Mouse (Mus musculus) kidney, adult 8-10 months (tissue): ENCODE measurements around the gene Ifnar1.
"Not testable (repeated sequence)": the region's sequence is repeated elsewhere in the genome, so short reads cannot be mapped to it uniquely, and the experiment has no call there.

Experiments used
- DNase-seq, 2 experiments: peaks; one replicate each; pipeline ENCODE4 v3.0.0; 2022

Gene Ifnar1

DNA sequence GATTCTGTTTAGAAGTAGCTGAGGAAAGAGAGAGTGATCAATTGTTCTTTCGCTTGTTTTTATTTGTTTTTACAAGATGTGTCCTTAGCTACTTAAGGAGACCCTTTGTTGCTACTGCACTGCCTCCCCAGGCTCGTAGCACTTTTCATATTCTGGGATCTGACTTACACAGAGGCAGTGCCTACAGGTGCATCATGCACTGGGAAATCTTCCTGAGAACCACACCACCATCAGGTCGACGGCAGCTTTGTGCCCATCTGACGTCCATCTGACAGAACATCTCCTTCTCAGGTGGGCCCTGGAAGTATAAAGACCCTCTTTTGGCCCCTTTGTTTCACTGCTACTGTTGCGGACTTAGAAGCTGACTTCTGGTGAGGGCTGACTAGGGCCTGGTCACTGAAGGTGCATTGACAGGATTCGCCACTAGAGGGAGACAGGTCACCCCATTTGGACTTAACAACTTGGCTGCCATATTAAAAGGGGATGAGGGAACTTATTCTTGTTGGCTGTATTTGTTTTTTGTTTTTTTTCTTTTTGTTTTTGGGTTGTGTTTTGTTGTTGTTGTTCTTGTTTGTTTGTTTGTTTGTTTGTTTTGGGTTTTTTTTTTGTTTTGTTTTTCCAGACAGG, 27.2 kb downstream of the Ifnar1 start:
- DNase-seq: peak; percentile 61 to 87

DNA sequence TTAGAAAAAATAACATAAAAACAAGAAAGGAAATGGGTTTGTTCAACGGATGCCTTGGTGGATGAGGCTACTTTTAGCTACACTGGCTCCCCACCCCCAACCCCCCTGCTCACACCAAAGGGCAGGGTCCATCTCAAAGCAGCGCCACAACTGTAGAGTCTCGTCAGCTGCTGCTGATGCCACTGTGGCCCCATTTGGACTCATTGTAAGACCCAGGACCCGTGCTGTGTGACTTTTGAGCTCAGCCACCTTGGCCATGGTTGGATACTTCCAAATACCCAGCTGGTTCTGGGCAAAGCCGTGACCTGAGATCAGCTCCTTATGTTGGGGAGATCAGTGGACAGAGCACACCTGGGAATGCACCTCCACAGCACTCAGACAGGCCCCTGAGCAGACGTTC, 28.1 kb downstream of the Ifnar1 start:
- no peak for DNase-seq

DNA sequence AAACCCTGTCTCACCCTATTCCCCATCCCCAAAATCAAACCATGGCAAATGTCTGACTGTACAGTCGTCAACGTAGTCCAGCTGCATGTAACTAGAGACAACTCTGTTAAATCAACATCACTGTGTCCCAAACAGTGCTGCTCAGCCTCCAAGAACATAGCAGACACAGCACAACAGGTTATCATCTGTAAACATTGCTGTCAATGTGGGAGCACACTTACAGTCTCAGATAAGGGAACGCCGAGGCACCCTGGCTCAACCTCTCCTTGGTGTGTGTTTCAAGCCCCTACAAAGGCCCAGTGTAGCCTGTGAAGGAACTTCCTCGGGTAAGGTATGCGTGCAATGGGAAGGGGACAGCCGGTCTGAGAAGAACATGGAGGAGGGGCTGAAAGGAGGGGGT, 32.0 kb downstream of the Ifnar1 start:
- DNase-seq: no peak

DNA sequence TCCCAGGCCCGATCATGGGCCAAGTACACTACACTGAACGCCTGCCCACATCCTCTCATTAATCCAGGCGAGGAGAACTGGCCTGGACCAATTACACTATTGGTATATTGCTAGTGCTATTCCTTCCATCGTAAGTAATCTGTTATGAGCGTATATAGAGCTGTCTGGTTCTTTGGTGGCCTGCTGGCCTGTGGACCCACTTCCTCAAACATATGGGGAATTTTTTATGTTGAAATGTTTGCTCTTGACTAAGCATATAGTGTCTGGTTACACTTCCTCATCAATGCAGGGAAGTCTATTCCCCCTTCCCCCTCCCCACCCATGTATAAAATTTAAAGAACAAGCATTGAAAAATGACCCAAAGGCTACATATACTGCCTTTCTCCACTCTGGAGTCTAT, 37.0 kb downstream of the Ifnar1 start:
- DNase-seq: no peak

DNA sequence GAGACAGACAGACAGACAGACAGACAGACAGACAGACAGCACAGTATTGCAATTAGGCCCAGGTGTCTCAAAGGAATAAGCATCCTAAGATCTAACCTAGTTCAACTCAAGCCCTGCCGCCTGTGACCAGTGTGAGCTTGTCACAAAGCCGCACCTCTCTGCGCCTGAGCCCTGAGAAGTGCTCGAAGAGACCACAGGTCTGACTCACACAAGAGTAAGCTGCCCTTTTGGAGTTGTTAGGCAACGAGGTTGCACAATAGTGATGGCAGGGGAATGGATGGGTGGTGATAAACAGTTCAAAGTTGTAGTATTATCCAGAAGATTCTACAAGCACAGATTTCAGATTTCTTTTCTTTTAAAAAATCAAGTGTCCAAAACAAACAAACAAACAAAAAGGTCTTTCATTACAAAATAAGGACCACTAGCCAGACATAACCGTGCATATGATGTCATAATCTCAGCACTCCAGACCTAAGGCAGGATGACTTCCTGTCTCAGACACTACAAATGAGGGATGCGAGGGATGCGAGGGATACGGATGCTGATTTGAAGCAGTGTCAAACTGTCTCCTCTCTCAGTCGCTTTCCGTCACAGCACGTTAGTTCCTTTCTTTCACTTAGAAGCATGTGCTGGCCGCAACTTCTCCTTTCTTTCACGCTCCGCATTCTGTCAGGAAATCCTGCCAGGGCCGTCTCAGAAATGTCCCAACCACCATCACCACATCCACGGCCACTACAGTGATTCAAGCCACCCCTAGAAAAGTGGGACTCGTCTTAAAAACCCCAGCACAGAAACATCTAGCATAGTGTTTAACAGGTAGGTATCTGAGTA, 37.7 kb downstream of the Ifnar1 start:
- DNase-seq: no peak

DNA sequence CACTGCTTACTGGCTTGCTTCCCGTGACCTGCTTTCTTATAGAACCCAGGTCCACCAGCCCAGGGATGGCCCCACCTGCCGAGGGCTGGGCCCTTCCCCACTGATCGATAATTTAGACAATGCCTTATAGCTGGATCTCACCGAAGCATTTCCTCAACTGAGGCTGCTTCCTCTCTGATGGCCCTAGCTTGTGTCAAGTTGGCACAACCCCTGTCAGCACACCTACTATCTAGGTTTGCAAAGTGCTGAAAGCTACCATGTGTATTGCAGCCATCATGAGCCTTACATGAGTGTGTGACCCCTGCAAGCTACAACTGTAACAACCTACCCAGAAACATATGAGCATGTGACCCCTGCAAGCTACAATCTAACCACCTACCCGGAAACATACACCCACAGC, 39.2 kb downstream of the Ifnar1 start:
- no peak for DNase-seq

DNA sequence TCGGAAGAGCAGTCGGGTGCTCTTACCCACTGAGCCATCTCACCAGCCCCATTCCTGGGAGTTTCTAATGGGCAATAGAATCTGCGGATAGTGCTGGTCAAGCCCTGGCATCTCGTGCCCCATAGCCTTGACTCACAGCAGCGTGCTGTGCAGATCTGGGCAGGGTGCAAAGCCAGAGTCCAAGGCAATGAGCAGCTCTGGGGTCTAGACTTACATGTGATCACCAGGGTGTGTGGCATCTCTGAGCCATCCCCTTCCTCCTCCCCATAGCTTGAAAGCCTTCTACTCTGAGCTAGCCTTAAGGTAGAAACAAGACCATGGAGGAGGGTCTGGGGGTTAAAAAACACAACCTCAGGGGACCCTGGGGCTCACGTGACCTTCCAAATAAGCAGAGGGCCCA, 41.2 kb downstream of the Ifnar1 start:
- no peak for DNase-seq

DNA sequence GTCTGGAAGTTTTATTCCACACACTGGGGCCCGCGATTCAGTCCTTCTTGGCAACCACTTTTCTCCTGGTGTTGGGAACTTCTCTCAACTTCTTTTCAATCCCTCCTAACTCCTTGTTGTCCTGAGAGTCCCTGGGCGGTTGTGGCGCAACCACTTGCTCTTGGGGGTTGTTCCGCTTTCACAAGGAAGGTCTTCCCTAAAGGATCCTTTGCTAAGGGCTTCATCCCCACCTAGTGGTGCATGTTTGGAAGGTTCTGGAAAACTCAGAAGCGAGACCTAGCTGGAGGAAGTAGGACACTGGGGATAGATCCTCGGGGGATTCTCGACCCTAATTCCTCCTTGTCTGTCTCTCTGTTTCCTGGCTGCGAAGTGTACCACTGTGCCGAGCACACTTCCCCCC, 42.0 kb downstream of the Ifnar1 start:
- no peak for DNase-seq

DNA sequence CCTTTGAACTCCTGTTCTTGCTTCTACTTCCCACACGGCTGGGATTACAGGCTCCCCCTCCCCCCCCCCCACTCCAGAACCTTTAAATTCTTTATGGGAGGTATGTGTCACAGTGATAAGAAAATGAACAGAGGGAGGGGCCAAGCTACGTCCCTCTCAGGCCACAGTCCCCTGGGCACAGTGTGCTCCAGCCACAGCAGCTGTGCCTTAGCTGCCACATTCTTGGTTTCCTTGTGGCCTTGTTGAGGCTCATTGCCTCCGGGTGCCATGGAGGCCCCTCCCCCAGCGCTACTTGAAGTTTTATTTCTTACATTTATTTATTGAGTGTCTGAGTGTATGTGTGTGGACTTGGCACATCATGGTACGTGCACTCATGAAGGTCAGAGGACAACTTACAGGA, 42.5 kb downstream of the Ifnar1 start:
- no peak for DNase-seq

DNA sequence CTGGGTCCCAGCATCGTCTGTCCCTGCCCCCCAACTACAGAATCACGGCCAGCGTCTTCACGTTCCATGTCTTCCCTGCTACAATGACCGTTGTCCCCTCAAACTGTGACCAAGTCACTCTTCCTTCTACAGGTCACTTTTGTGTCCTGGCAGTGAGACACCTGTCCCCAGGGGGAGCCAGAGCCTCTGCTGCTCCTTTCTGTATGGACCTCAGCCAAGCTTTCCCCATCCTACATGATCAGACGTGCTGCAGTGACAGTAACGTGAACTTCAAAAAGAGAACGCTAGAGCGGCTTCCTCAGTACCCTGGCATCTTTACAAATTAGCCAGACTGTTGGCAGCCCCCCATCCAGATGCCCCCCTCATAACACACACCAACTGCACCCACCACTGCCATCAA, 43.5 kb downstream of the Ifnar1 start:
- no peak for DNase-seq

DNA sequence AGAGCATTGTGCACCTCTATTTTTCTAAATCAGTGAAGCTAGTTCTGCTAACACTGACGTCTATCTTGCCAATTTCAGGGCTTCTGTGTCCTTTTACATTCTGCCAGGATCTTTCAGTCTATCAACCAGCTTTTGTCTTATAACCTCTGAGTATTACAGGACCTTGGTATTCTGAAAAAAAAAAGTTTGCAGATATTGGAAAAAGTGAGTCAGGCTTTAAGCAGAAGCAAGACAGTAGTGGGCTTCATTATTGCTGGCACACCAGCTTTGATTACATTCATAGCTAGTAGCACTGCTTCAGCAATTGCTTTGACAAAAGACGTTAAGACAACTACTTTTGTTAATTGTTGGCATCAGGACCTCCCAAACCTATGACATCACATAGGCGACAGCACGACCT, 45.8 kb downstream of the Ifnar1 start:
- not testable (repeated sequence) for DNase-seq

DNA sequence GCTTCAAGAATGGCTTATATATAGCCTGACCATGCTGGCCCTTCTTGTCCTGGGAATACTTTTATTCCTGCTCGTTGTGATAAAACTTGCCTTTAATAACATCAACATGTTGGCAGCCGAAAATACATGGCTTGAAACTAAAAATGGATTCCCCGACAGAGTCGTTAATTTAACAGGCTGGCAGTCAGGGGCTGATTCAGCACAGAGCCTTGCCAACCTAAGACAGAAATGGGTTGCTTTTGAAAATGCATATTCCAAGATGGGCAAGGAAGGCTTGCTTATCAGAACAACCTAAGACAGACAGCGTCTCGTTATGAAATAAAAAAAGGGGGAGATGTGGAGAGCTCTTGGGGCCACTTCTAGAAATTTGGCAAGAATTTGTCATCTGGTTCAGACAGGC, 46.8 kb downstream of the Ifnar1 start:
- DNase-seq: no peak

DNA sequence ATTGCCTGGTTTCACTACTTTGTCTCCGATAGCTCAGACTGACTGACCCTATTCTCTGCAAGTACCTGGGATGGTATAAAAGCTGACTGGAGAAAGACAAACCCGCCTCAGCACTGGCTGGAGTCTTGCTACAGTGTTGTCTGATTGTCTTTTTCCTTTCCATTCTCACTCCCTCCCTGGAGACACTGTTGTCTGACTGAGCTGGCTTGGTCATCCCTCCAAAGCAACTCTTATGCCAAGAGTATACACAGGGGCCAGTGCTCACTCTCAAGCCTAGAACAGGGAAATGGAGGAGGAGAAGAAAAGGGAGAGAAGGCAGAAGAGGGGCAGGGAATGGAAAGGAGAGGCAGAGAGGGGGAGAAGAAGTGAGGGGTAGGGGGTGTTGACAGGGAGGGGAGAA, 47.4 kb downstream of the Ifnar1 start:
- DNase-seq: no peak

DNA sequence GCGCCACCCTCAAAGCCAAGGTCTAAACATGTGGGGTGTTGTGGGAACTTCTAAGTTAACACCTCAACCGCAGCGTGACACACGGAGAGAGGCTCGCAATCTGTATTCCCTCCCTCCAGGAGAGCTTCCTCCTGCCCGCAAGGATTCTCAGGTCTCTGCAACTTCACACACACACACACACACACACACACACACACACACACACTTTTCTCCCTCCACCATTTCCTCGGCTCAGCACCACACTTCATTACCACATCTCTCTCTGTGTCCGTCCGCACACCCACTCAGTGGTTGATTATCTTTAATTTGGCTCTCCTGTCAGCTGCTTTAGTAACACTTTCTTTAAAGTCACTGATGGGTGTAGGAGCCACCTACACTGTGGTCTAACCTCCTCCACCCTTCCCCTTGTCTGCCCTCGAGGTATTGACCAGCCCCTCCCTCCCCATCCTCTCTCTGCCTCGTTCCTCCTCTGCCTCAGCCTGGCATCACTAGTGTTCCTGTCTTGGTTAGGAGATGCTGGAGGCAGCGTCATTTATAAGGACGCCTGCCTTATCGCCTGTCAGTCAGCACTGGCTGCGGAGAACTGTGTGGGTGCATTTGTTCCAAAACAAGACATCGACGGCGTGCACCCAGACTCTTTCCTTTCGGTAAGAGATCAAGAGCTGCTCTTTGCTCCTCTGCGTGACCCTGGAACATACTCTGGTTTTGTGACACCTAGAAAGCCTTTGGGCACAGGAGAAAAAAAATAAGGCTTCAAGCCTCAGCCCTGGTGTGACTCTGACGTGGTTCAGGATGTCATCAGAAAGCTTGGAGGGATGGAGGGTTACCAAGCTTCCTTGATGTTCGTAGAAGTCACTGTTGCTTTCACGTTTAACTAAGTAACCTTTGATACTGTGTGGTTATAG, 48.3 kb downstream of the Ifnar1 start:
- no peak for DNase-seq

DNA sequence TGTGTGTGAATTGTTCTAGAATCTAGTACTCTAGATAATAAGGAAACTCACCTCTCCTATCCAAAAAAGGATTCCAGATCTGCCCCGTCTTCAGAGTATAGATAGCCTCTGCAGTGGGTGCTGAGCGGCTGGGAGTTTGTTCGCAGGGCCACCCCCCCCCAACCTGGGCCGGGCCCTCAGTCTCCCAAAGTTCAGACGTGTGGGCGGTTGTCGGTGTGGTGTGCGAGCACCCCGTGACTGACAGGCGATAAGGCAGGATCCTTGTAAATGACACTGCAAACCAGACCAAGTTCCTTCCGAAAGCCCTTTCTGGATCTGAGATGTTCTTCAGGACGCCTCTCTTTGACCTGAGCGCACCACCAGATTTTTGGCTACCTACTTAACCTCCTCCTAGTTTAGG, 49.4 kb downstream of the Ifnar1 start:
- DNase-seq: no peak

DNA sequence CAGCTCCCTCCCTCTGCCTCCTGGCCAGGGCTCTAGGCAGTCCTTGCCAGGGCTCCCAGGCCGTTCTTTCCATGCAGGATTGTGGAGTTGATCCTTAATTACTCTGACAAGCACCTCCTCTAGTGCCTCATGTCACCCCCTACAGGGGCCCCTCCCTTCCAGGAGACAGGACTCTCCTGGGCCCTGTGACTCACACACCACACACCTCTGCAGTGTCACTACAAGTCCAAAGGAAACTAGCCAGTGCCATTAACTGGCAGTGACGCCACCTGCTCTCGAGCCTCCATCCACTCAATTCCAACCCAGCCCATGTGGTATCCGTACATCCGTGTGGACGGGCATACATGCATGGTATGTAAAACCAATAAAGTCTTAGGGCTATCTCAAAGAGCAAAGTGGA, 49.9 kb downstream of the Ifnar1 start:
- no peak for DNase-seq

DNA sequence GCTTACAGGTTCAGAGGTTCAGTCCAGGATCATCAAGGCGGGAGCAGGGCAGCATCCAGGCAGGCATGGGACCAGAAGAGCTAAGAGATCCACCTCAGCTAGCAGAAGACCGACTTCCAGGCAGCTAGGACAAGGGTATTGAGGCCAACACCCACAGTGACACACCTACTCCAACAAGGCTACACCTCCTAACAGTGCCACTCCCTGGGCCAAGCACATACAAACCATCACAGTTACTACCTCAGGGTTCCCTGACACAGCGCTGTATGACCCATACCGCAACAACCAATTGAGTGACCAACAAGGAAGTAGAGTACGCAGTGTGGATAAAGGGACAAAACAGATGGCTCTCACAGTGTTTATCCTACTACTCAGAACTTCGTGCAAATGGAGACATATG, 51.3 kb downstream of the Ifnar1 start:
- DNase-seq: no peak

DNA sequence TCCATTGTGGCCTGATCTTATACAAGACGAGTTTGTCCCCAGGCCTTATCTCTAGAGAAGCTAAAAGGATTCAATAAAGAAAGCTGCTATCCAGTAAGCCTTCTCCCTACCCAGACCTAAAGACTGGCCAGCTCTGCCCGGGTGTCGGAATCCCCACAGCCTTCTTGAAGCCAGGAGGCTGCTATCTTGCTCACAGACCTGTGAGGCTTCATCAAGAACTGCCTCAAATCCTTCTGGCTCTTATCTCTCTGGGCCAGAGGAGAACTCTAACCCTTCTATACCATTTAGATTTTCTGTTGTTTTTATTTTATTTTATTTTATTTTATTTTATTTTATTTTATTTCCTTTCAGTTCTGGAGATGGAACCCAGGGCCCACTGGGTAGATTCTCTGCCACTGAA, 52.0 kb downstream of the Ifnar1 start:
- no peak for DNase-seq

DNA sequence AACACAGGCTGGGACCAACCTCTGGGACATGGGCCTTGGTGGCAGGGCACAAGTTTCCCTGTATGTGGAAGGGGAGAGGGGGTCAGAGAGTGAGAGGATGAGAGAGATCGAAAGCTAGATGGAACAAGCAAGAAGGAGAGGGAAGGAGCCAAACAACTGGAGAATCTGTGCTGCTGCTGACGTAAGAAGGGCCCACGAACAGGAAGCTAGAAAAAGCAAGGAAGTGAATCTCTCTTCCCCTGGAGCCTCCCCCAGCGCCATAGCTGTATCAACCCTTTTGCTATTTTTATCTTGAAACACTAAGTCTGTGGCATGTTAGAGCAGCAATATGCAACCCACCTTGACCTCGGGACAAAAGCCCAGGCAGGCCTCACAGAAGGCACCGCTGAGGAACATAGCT, 53.0 kb downstream of the Ifnar1 start:
- DNase-seq: no peak

DNA sequence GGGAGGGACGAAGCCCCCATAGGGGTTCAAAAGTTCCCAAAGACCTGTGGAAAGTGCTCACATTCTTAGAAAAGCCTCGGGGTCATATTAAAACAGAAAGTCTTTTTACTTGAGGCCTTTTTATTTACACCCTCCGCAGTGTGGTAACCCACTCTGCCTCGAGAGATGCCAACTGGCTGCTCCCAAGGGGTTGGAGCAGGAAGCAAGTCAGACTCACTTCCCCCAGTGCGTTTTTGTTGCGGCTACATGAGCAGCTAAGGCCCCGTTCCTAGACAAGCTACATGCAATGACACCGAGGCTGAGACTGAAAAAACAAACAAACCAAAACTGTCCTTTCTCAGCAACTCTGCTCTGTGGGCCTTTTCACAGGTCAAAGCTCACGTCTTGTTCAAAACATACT, 53.5 kb downstream of the Ifnar1 start:
- no peak for DNase-seq

DNA sequence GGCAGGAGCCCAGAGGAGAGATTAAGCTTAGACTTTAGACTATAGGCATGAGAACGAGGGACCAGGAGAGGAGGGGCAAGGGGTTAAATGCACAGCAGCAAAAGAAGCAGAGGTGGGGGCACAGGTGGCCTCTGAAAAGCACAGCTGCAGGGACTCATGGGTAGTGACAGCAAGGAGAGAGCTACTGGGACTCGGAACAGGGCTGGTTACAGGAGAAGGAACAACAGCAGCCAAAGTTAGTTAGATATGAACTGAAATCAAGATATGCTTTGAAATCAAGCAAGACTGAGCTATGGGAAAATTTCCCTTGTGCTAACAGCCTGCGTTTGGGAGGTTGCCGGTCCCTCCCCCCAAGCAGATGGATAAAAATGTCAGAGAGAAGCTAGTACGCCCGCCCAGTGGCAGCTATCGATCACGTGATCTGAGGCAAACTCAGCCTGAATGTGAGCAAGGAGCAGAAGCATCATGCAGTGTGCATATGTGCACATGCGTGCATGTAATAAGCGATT, 56.6 kb downstream of the Ifnar1 start:
- no peak for DNase-seq

DNA sequence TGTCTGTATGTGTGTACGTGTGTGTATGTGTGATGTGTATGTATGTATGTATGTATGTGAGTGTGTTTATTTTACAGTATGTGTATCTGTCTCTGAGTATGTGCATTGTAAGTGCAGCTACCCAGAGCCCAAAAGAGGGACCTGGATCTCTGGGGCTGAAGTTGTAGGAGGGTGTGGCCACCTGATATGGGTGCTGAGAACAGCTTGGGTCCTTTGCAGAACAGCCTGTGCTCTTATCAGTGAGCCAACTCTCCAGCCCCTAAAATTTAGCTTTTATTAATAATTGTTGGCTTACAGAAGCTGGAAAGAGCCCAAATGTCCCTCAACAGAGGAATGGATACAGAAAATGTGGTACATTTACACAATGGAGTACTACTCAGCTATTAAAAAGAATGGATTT, 58.6 kb downstream of the Ifnar1 start:
- DNase-seq: no peak

DNA sequence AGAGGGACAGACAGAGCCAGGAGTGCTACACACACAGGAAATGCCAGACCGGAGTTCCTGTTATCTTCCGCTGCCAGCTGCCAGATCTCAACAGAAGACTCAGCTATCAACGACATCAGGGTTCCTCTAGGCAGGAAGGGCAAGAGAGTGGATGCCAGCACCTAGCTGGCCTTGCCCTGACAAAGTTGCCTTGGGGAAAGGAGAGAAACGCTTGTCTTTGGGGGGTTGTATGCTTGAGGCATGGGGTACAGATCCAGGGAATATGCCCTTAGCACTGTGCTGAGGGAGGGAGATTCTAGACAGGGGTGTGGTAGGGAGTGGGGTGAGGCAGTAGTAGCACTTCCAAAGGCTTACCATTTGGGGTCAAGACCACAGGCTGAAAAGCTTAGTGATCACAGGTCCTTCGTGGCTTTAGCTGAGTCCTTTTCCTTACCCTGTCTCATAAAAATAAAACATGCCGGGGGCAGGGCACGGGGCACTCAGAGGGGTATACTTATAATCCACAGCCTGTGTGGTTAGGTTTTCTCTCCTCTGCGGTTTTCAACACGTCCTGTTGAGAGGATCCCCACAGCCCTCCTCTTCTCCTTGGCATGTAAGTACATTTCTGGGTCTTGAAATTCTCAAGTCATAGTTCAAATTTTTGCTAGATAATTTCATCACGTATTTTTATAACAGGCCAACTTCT, 60.7 kb downstream of the Ifnar1 start:
- no peak for DNase-seq
